Mouse (Mus musculus): ENCODE measurements around the gene 1700113H08Rik. TPM values are rescaled to one million over a fixed set of nuclear protein-coding genes. Genes with fewer than 3 reads are reported as not detected.

The 1700113H08Rik gene
- total RNA-seq, 1 experiment from 2014 or later, result not detected

DNA sequence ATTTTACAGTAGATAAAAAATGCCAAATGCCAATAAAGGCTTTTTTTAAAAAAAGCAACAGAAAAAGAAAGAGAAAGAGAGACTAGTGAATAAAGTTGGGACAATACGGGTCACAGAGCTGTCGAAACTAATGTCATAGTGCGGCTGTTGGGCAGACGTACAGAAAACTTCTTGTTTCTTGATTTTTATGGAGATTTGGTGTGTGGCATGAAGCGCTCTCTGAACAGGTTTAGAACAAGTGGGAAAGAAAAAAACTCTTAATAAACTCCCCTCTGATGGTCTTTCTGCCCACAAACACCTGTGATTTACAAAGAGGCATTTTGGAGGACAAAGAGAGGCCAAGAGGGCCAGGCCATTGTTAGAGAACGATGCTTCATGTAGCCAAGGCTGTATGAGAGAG is 1.6 kb downstream of the 1700113H08Rik start:
- DNase-seq, result no peak

DNA sequence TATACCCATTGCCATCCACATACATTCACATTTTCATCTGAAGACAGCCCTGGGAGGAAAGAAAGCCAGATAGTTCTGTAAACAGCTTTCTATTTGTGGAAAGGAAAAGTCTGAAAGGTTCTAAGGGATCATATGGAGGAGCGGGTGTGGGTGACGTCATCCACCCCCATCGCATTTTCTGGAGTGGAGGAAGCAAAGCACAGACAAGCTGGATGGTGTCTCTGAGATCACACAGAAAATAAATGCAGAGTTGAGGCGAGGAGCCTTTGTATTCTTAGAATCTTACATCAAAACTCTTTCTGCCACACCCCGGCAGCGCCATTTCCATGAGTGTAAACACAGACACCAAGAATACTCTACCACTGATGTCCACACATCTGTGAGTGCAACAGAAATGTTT is 26.4 kb downstream of the 1700113H08Rik start:
- no peak for DNase-seq

DNA sequence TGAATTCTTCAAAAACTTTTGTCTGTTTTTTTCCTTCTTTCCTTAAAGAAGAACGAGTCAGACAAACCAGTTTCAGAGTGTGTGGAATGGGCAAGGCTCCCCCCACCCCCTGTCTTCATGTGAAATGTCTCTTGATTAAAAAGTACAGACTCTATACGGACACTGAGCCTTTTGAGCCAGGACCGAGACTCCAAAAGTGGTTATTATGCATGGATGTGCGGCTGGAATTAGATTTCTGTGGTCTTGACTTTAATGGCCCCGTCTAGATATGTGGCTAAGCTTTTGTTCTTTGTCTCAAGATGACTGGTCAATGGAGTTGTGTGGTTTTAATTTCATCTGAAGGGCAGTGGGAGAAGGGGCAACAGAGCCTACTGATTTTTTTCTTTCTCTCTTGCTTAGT is 29.8 kb downstream of the 1700113H08Rik start:
- no peak for DNase-seq

DNA sequence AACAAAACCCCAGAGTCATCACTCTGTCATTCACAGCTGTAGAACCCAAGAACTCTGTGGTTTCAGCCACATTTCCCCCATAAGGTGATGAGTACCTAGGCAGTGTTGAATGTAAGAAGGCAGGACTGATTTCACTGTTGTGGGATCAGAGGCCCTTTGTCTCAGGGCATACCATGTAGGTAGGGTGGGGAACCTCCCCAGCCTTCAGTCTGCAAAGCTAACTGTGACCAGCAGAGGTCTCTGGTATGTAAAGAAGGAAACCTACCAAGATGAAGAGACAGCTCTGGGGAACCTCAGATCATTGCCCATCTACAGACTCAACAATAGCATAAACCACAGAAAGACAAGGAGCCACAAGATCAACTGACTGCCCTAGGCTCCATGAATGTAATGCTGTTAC is 36.4 kb downstream of the 1700113H08Rik start:
- peak; percentile 51 for DNase-seq

DNA sequence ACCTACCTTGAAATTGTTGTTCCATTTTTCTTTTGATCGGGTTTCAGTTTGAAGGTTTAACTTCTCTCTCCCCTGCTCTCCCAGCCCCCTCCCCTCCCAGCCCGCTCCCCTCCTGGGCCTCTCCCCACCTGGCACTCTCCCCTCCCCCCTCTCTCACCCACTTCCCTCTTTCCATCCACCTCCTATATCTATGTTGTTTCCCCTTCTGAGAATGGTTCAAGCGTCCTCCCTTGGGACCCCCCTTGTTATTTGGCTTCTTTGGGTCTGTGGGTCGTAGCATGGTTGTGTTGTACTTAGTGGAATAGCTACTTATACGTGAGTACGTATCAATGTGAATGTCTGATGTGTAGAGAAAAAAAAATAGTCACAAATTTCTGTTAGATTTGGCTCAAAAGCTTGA is 40.9 kb downstream of the 1700113H08Rik start:
- no peak for DNase-seq

DNA sequence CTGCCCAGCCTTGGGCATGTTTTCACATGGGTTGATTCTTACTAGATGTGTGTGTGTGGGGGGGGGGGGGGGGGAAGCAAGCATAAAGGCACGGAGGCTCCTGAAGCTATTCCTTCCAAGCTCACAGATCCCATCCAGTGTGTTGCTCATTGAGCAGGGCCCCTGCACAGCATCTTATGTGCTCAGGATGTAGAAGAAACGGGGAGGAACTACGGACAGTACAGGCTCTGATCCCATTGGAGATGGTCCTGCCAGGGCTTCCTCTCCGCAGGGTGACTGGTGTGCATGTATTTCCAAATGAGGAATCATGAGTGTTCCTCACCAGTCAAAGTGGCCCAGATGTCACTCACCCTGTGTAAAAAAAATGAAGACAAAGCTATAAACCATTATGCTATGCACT is 42.8 kb downstream of the 1700113H08Rik start:
- no peak for DNase-seq

DNA sequence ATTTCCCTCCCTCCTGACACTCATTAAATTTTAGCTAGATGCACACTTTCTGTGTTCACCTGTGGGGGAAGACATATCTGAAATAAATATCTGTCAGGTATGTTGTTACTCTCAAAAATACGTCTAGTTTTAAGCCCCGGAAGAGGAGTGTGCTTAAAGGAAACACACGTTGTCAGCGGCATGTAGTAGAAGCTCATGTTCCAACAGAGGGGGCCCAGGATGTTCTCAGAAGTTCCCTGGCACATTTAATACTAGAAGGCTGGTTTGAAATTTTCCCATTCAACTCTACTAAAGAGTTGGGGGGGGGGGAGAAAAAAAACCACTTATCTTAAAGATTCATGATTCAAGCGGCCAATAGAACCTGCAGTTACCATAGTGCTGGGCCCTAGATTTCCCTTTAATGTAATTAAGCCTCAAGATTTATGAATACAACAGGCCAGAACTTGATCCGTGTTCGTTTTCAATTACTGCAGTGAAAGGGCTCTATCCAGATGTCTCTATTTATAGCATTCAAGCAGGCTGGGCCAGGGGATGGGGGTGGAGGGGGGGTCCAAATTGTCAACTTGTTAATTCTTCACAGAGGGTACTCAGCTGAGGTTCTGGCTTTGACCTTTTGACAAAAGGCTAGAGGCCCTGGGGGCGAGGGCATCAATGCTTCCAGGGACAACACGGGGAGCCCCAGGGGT is 43.6 kb downstream of the 1700113H08Rik start:
- no peak for DNase-seq

DNA sequence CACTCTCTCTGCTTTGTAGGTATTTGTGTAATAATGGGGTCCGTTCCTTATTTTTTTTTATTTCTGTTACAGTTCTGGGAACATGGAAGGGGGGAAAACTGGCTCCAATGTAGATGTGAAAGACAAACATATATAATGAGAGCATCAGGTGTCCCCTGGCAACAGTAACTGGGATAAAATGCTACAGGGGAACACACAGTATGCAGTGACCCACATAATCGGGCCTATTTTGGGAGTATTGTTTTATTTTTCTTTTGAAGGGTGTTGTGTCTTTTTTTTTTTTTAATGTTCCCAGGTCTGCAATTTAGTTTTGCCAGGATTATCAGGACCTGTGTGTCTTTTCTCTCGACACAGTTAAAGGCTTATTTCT is 44.1 kb downstream of the 1700113H08Rik start:
- DNase-seq, result no peak

DNA sequence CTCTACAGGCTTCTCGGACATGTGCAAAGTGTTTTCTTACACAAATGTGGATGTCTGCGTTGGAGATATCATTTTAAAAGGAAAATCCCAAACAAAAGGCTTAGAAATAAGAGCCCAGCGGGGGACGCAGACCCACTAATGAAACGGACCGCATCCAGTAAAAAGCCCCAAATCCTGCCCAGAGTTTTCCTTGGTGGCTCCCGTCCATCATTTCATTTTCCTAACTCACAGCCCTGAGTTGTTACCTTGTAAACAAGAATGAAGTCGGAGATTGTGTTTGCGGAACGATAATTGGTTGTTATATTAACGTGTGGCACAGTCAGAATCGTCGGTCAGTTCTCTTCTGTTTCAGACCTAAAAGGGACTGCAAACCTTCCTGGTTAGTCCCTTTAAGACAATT is 44.6 kb downstream of the 1700113H08Rik start:
- no peak for DNase-seq

DNA sequence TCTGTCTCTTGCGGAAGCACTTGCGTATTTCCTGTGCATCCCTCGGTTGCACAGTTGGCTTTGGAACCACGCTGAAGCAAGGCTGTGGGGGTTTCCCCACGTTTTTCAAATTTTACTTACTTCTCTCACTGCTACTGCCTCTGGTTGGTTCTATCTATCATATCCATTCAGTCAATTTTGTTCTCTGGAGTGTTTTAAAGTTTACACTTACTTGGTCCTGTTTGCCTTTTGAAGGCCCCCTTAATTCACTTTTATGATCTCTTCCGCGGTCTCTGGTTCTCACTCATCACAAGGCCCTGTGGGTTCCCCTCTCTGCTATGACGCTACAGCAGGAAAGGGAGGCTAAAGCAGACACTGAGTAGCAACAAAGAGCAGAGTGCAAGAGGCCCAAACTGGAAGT is 45.4 kb downstream of the 1700113H08Rik start:
- no peak for DNase-seq

DNA sequence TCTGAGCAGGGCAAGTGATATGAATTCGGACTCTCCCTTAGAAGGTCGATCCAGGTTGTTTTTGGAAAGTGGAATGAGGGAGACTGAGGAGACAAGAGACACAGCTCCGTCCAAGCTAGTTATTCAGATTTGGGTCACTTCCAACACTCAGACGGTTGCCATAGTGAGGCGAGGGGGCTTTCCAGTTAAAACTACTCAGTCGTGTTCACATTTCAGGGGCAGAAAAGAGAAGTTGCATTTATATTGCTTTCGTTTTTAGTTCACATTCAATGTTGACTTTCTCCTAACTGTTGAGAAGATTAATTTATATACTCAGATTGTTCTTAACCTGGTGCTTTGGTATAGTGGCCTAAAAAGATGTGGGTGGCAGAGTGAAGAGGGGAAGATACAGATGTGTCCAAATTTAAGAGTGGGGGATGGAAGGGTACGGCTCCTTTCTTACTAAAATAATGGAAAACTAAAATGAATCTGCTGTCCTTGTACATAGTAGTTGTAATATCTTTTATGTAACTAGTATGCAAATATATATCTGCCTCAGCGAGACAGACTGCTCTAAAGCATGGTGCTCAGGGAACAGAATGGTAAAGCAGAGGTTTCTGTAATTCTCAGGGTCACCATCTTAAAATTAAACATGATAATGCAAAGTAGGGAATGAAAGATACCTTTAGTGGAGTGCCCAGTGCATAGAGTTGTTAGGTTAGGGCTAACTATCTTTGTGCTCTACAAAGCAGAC is 49.9 kb downstream of the 1700113H08Rik start:
- DNase-seq, result peak; percentile 23

DNA sequence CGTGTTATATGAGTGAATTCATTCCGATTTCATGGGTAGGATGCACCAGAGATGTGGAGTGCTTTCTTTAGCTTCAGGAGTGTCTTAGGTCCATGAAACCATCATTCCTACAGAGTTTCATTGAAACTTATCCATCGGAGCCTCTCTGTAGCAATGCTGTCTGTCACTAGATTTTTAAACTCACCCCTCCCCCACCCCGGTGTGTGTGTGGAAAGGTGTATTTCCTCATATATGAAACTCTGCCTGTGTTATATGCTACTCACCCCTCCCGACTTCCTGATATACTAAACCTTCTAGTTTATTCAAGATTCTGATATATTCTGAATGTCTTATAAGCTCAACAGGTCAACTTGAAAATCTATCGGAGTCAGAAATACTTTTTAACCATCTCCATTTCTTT is 50.5 kb downstream of the 1700113H08Rik start:
- DNase-seq, result no peak

DNA sequence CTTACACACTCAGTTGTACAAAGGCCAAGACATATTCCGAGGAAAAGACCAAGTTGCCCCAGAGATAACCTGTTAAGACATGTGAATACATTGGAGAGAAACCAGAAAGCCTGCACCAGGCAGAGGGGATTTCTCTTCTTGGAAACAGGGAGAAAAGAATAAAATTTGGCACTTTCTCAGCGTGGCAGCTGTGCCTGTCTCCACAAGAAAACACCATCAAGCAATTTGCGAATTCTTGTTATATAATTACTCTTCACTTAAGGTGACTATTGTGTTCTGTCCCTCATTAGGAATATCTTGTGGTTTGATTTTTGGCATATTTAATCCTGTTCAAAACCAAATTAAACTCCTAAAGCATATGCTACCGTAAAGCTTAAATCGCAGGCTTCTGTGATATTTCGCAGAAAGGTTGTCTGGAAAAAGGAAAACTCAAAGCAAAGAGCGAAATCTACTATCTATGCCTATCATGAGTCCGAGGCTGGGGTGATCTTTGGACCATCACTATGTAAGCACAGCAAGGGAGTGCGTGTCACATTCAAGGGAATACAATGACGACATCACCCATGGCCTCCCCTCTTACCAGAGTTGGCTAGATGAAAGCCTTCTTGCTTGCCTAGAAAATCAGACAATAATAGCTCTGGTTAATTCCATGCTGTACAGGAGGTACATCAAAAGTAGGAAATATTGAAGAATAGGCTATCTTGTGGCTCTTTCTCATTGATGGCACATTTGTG is 51.4 kb downstream of the 1700113H08Rik start:
- DNase-seq, result no peak

DNA sequence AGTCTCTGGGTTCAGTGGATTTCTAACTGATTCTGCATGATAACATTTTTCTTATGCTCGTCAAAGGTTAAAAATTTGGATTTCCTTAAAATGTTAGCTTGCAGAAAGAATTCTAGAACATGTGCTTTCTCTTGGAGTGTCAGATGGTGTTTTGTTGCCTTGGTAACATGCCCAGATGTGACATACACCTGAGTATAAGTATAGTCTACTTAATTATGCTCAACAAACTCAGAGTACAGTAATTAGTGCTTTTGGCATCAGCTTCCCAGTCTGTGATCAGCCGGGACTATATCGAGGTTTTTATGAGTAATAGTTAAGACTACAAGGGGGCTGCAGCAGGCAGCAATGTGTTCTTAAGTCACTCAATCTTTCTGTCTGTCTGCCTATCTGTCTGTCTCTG is 53.1 kb downstream of the 1700113H08Rik start:
- DNase-seq, result no peak

DNA sequence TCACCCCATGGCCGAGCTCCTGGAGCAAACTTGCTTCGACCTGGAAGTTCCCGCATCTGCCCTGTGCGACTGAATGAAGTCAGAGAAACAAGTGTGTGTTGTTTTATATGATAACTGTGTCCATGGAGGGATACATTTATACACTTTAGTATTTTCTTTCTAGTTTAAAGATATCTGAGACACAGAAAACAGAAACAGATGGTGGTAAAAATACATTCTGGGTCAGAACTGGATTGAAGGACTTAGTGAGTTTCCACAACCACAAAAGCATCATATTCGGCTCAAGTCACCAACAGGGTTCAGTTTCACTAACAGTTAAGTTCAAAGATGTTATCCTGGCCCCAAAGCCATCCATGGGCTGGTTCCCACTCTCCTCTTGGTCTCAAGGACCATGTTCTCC is 67.2 kb downstream of the 1700113H08Rik start:
- DNase-seq, result no peak

DNA sequence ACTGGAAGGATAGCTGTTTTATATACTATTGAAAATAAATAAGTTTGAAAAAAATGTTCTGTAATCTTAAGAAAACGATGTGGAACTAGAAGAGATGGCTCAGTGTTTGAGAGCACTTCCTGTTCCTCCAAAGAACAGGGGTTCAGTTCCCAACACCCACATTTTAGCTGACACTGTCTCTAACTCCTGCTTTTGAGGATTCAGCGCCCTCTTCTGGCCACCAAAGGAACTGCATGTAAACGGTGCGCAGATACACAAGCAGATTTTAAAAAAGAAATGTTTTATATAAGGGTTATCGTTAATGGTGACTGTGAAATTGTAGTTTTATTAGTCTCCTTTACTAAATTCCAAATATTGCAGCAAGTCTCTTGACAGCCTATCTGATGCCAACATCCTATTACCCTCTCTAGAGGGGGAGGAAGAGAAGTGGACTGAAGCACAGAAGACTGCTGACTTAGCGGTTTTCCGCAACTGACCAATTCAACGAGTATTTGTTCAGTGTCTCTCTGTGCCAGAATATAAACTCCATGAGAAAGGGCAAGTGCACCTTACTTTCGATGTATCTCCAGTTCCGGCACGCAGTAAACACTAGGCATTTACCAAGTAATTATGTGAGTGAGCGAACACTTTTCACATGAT is 68.5 kb downstream of the 1700113H08Rik start:
- peak; percentile 9 for DNase-seq

DNA sequence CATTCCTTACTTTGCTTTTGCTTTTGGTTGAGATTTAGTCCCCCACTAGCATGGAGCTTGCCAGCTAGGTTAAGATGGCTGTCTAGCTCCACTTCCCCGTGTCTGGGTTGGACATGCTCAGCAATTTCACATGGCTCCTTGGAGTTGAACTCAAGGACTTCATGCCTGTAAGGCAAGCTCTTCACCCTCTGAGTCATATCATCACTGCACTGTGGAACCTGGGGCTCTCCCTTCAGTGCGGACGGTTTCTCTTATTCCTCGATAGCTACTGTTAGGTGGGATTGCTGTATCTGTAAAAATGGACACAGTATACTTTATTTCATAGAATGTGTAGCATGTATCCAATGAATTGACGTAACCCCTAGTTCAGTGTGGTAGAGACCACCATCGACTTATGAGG is 93.2 kb downstream of the 1700113H08Rik start:
- DNase-seq, result no peak

DNA sequence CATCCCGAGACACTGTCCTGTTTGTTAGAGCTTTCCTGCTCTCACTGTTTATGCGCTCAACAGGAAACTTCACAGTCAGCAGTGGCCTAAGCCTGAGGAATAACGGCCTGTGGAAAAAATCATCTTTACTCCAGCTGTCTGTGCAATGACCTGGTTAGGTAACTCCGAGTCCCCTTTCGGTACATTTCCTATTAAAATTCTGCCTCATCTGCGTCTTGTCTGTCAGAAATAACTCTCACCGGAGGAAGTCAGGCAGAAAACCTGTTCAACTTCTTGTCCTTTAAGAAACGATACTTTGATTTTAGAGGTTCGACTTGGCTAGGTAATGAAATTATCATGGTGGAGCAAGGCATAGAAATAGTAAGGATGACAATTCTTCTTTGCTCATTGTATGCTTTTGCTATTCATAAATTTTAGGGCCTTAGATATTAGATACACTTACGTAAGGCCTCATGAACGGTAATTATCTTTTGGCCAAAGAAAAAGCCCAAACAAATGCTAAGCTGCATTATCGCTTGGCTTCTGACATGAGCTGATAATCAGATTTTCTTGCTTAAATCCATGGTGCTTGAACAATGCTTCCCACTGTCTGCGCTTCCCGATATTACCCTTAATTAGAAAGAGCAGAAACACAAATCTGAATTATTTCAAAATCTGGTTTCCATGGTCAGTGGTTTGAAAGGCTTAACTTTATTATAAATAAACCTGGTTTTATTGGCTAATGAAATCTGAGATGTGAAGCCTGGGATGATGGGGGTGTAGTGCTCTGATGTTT is 96.1 kb downstream of the 1700113H08Rik start:
- no peak for DNase-seq

DNA sequence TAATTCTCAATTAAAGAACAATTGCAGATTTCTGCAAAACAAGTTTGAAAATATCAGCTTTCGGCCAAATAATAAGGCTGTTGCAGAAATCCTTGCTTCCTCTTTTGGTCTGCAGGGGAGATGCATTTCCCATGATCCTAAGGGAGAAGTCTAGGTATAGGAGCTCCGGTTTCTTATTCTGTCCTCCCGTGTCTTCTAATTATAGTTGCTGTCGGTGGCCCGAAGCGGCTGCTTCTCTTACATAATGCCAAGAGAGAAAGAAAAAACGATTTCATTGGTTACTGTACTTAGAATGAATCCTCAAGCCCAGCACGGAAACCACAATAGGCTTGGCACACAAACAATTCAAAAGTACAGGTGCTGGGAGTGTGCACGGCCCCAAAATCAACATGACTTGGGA is 101.9 kb downstream of the 1700113H08Rik start:
- DNase-seq, result no peak

DNA sequence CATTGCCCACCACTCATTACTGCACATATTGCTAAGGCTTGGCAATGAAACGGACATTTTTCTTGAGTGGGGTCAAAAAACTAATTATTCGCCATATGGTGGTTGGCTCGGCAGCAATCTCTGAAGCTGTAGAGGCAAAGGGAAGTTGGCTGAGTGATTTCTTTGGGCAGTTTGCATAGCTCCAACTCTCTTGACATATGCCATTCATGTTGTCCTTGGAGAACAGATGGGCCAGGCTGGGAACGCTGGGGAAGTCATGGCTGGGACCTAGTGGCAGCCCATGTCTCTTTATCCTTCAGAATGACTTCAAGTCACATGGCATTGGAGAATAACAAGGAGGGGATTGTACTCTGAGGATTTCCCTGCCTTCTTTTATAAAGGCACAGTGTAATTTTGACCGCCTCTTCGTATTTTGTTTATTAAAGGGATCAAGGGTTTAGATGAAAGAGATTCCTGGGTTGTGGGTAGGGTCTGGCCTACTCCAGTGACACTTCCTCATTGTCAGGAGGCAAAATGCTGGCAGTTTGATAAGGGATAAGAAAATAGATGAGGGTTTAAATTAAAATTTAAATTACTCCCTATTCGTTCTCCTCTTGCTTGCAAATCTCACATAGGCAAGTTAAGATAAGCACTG is 138.4 kb downstream of the 1700113H08Rik start:
- DNase-seq, result no peak

DNA sequence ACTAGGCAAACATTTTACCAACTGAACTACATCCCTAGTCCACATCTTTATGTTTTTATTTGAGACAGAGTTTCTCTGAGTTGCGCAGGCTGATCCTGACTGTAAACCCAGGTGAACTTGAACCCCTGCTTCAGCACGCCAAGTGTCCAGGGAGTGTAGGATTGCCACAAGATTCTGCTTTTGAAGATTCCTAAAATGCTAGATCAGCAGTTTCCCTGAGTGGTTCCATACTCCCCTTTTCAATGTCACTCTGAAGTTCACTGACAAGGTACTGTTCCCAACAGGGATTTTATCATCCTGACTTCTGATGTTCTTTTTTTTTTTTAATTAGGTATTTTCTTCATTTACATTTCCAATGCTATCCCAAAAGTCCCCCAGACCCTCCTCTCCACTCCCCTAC is 140.9 kb downstream of the 1700113H08Rik start:
- no peak for DNase-seq

DNA sequence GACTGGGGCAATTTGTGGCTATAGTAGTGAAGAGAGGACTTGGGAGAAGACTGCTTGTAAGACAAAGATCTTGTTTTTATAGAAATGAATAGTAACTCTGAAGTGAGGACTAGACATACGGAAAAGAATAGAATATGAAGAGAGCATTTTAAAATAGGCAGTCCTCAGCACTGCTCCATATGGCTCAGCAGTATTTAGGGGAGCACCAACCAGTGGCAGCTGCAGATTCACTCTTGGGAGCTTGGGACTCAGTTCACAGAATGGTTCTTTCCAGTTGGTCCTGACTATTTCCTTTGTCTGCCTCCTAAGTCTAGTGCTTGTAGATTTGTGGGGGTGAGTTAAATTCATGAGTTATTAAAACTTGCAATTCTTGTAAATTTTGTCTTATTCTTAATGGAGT is 151.6 kb downstream of the 1700113H08Rik start:
- no peak for DNase-seq

All from adrenal gland, postnatal 14 days (tissue).